Comparison of ENCODE assay signal across 10 mouse cellular contexts in genomic region chr14:22907221-22907620, GRCm38 (mm10).
DNase-seq lines count a peak whose midpoint lies in the region; ATAC-seq lines count a peak whose summit lies in the region.
"Had no signal": no experiment of that assay in that cellular context is flagged by ENCODE, and none has a peak within 500 bp of the region (broad histone marks: within the 10 kb centered on the region; RNA-seq: fewer than 3 reads in every experiment).

No protein-coding gene starts in this region.

- H3K9me3 ChIP-seq in hindbrain, embryonic 16.5 days (ENCODE audit: control insufficient read depth, low read length): no peaks in the 10 kb centered on the region
- no peaks in the 10 kb centered on the region for H3K9me3 ChIP-seq in neural tube, embryonic 12.5 days
- H3K9me3 ChIP-seq: kidney, embryonic 15.5 days had no signal

- H3K4me1 ChIP-seq in hindbrain, embryonic 16.5 days (ENCODE audit: control insufficient read depth, insufficient read depth, low read depth, low read length): peaks cover 11% of the 10 kb centered on the region
- peaks cover 21% of the 10 kb centered on the region for H3K4me1 ChIP-seq in neural tube, embryonic 12.5 days

- DNase-seq in kidney, postnatal 14 days: peak; percentile 19
- DNase-seq in kidney, adult 9 months: no peak
- DNase-seq in embryo, embryonic 11 days: peak; percentile 66
- DNase-seq in left cerebral cortex, adult 9 months (ENCODE audit: low spot score in 2 of 2): no peak
- DNase-seq in kidney, adult 18-20 months: no peak
- DNase-seq: spleen, adult 18-20 months; thymus, adult 18-20 months had no signal

- ATAC-seq in hindbrain, embryonic 16.5 days: peak; percentile 51
- peak; percentile 78 for ATAC-seq in neural tube, embryonic 12.5 days (ENCODE audit: low FRiP score, low read depth)

- H3K4me3 ChIP-seq in hindbrain, embryonic 16.5 days (ENCODE audit: low read length): no peak overlapping the region
- no peak overlapping the region for H3K4me3 ChIP-seq in neural tube, embryonic 12.5 days
- H3K4me3 ChIP-seq: kidney, embryonic 15.5 days had no signal

- WGBS in hindbrain, embryonic 16.5 days: 36% methylated on average over 4 of the region's 4 CpGs
- WGBS in neural tube, embryonic 12.5 days: 33% methylated on average over 4 of the region's 4 CpGs

- peak overlapping the region; percentile 63 for H3K27ac ChIP-seq in hindbrain, embryonic 16.5 days (ENCODE audit: low read depth, low read length)
- no peak overlapping the region for H3K27ac ChIP-seq in neural tube, embryonic 12.5 days

- H3K27me3 ChIP-seq in hindbrain, embryonic 16.5 days (replicated peaks; ENCODE audit: control insufficient read depth, insufficient read depth, low read length): no peaks in the 10 kb centered on the region
- no peaks in the 10 kb centered on the region for H3K27me3 ChIP-seq in neural tube, embryonic 12.5 days (replicated peaks)
- H3K27me3 ChIP-seq: kidney, embryonic 15.5 days had no signal

- no peak overlapping the region for H3K9ac ChIP-seq in hindbrain, embryonic 16.5 days (ENCODE audit: low read depth, low read length)
- no peak overlapping the region for H3K9ac ChIP-seq in neural tube, embryonic 12.5 days
- H3K9ac ChIP-seq: kidney, embryonic 15.5 days had no signal

- H3K36me3 ChIP-seq in hindbrain, embryonic 16.5 days (ENCODE audit: control insufficient read depth, insufficient read depth, low read length): no peaks in the 10 kb centered on the region
- H3K36me3 ChIP-seq in neural tube, embryonic 12.5 days: no peaks in the 10 kb centered on the region
- H3K36me3 ChIP-seq: kidney, embryonic 15.5 days had no signal

- H3K4me2 ChIP-seq in hindbrain, embryonic 16.5 days (ENCODE audit: low read length): no peak overlapping the region
- H3K4me2 ChIP-seq in neural tube, embryonic 12.5 days (replicated peaks): no peak overlapping the region
- H3K4me2 ChIP-seq: kidney, embryonic 15.5 days had no signal

Comparison
In these comparisons a context has a peak if more than half of its experiments do, and no peak if none do; other contexts are left out.
1. DNase-seq: peak in kidney, postnatal 14 days (single experiment) and embryo, embryonic 11 days (single experiment); none in kidney, adult 9 months (single experiment), left cerebral cortex, adult 9 months (0 of 2) and kidney, adult 18-20 months (single experiment).